Mouse (Mus musculus): ENCODE results near the gene 9330182L06Rik. TPM values are rescaled to one million over a fixed set of nuclear protein-coding genes. Genes with fewer than 3 reads are reported as not detected.

The 9330182L06Rik gene
- total RNA-seq, 2 experiments from 2014 or later: 25.0 to 27.6 TPM

GRCm38 (mm10) chr5:9358076-9358475 is 92.2 kb downstream of the 9330182L06Rik start:
- DNase-seq (ENCODE audit: low spot score in 2 of 2): no peak

GRCm38 (mm10) chr5:9361982-9362661 is 96.2 kb downstream of the 9330182L06Rik start:
- no peak for DNase-seq (ENCODE audit: low spot score in 2 of 2)

- no peak for DNase-seq (ENCODE audit: low spot score in 2 of 2)
Observed at GRCm38 (mm10) chr5:9364937-9365336, 99.0 kb downstream of the 9330182L06Rik start.

GRCm38 (mm10) chr5:9367920-9368692 is 102.2 kb downstream of the 9330182L06Rik start:
- no peak for DNase-seq (ENCODE audit: low spot score in 2 of 2)

- DNase-seq (ENCODE audit: low spot score in 2 of 2): peak in 1 of 2 experiments; percentile 83
Observed at GRCm38 (mm10) chr5:9371127-9371526, 105.2 kb downstream of the 9330182L06Rik start.

- DNase-seq (ENCODE audit: low spot score in 2 of 2): no peak
Observed at GRCm38 (mm10) chr5:9373341-9373740, 107.4 kb downstream of the 9330182L06Rik start.

- no peak for DNase-seq (ENCODE audit: low spot score in 2 of 2)
Observed at GRCm38 (mm10) chr5:9389968-9390367, 124.0 kb downstream of the 9330182L06Rik start.

GRCm38 (mm10) chr5:9391858-9392393 is 126.0 kb downstream of the 9330182L06Rik start:
- no peak for DNase-seq (ENCODE audit: low spot score in 2 of 2)

GRCm38 (mm10) chr5:9417098-9417497 is 151.2 kb downstream of the 9330182L06Rik start:
- no peak for DNase-seq (ENCODE audit: low spot score in 2 of 2)

- no peak for DNase-seq (ENCODE audit: low spot score in 2 of 2)
Observed at GRCm38 (mm10) chr5:9417802-9418201, 151.9 kb downstream of the 9330182L06Rik start.

GRCm38 (mm10) chr5:9419964-9420363 is 154.0 kb downstream of the 9330182L06Rik start:
- DNase-seq (ENCODE audit: low spot score in 2 of 2): peak; percentile 14 to 24

GRCm38 (mm10) chr5:9424464-9424863 is 158.5 kb downstream of the 9330182L06Rik start:
- DNase-seq (ENCODE audit: low spot score in 2 of 2): no peak

- no peak for DNase-seq (ENCODE audit: low spot score in 2 of 2)
Observed at GRCm38 (mm10) chr5:9427165-9427564, 161.2 kb downstream of the 9330182L06Rik start.

GRCm38 (mm10) chr5:9427581-9428241 is 161.8 kb downstream of the 9330182L06Rik start:
- peak; percentile 13 to 66 for DNase-seq (ENCODE audit: low spot score in 2 of 2)

- no peak for DNase-seq (ENCODE audit: low spot score in 2 of 2)
Observed at GRCm38 (mm10) chr5:9428728-9429127, 162.8 kb downstream of the 9330182L06Rik start.

- no peak for DNase-seq (ENCODE audit: low spot score in 2 of 2)
Observed at GRCm38 (mm10) chr5:9446146-9446545, 180.2 kb downstream of the 9330182L06Rik start.

- no peak for DNase-seq (ENCODE audit: low spot score in 2 of 2)
Observed at GRCm38 (mm10) chr5:9448931-9449330, 183.0 kb downstream of the 9330182L06Rik start.

GRCm38 (mm10) chr5:9449570-9449969 is 183.7 kb downstream of the 9330182L06Rik start:
- peak; percentile 31 to 65 for DNase-seq (ENCODE audit: low spot score in 2 of 2)

GRCm38 (mm10) chr5:9453298-9453697 is 187.4 kb downstream of the 9330182L06Rik start:
- DNase-seq (ENCODE audit: low spot score in 2 of 2): peak in 1 of 2 experiments; percentile 13

GRCm38 (mm10) chr5:9477587-9477986 is 211.7 kb downstream of the 9330182L06Rik start:
- no peak for DNase-seq (ENCODE audit: low spot score in 2 of 2)

- DNase-seq (ENCODE audit: low spot score in 2 of 2): no peak
Observed at GRCm38 (mm10) chr5:9495456-9495855, 229.5 kb downstream of the 9330182L06Rik start.

GRCm38 (mm10) chr5:9497235-9497634 is 231.3 kb downstream of the 9330182L06Rik start:
- no peak for DNase-seq (ENCODE audit: low spot score in 2 of 2)

Data from layer of hippocampus, postnatal 14 days (tissue).